In the genomic region with DNA sequence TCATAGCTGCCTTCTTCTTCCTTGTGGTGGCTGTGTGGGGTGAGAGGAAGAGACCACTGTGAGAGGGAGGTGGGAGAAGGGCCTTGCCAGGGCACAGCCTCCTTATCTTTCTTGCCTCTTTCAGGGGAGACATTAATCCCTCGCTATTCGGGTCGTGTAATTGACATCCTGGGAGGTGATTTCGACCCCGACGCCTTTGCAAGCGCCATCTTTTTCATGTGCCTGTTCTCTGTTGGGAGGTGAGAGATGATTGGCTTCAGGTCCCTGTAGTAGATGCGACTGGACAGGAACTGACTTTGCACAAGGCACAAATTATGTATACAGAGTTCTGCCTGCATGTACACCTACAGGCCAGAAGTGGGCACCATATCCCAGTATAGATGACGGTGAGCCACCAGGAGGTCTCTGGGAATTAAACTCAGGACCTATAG, we compare ENCODE assay signal across 8 mouse cellular contexts. TPM values are rescaled to one million over a fixed set of nuclear protein-coding genes. Genes with fewer than 3 reads are reported as not detected.
DNase-seq lines count a peak whose midpoint lies in the region; ATAC-seq and TF ChIP-seq lines count a peak whose summit lies in the region.

No protein-coding gene starts in this region.

- H3K36me3 ChIP-seq in G1E (replicated peaks) (peaks cover 39% of the 10 kb centered on the region), macrophage (ENCODE audit: inconsistent target) (peaks cover 28% of the 10 kb centered on the region)
- H3K36me3 ChIP-seq in embryonic facial prominence, embryonic 14.5 days (ENCODE audit: control insufficient read depth, insufficient read depth, low read length) = no peaks in the 10 kb centered on the region
- no peaks in the 10 kb centered on the region for H3K36me3 ChIP-seq in kidney, embryonic 15.5 days

- H3K79me2 ChIP-seq in macrophage (ENCODE audit: inconsistent target) = peaks cover 15% of the 10 kb centered on the region; the same call in 1 of the 2 replicates

- DNase-seq in heart, adult 18-20 months = peak; percentile 48 to 77
- DNase-seq in heart, postnatal 4 days = no peak
- DNase-seq in G1E (ENCODE audit: low spot score) = peak; percentile 65
- peak; percentile 41 for DNase-seq in embryonic facial prominence, embryonic 14.5 days (ENCODE audit: low spot score)
- DNase-seq in thymus, postnatal 14 days = peak; percentile 65
- no peak for DNase-seq in adrenal gland, adult 18-20 months (ENCODE audit: low spot score in 2 of 2)

- peaks cover 70% of the 10 kb centered on the region for H3K4me1 ChIP-seq in G1E (ENCODE audit: insufficient read depth, low read depth, low read length)
- H3K4me1 ChIP-seq in embryonic facial prominence, embryonic 14.5 days (ENCODE audit: control insufficient read depth, insufficient read depth, low read length) = no peaks in the 10 kb centered on the region
- H3K4me1 ChIP-seq in kidney, embryonic 15.5 days = peaks cover 11% of the 10 kb centered on the region

- H3K9me3 ChIP-seq in G1E (replicated peaks) = peaks cover 3% of the 10 kb centered on the region
- H3K9me3 ChIP-seq in embryonic facial prominence, embryonic 14.5 days (ENCODE audit: control insufficient read depth, low read length) = 0 out of 2 replicates have a peak, but pooled peaks cover 3% of the 10 kb centered on the region
- H3K9me3 ChIP-seq in kidney, embryonic 15.5 days (replicated peaks) = no peaks in the 10 kb centered on the region

- H3K4me3 ChIP-seq in G1E (ENCODE audit: low read depth, low read length) (peak overlapping the region; percentile 95; the same call in 1 of the 2 replicates), macrophage (ENCODE audit: inconsistent target) (peak overlapping the region; percentile 80)
- no peak overlapping the region for H3K4me3 ChIP-seq in embryonic facial prominence, embryonic 14.5 days (ENCODE audit: low read depth, low read length)
- peak overlapping the region; percentile 81; the same call in 1 of the 2 replicates for H3K4me3 ChIP-seq in kidney, embryonic 15.5 days (replicated peaks)

- peak; percentile 64 for TF ChIP-seq CTCF in G1E (IDR thresholded peaks at IDR 0.05; ENCODE audit: low read depth, low read length)

- no peak overlapping the region for H3K27ac ChIP-seq in embryonic facial prominence, embryonic 14.5 days (replicated peaks; ENCODE audit: low read depth, low read length)
- H3K27ac ChIP-seq in kidney, embryonic 15.5 days = no peak overlapping the region
- peak overlapping the region; percentile 73 for H3K27ac ChIP-seq in macrophage

- H3K4me2 ChIP-seq in embryonic facial prominence, embryonic 14.5 days (ENCODE audit: low read depth, low read length) = no peak overlapping the region
- peak overlapping the region; percentile 96; the same call in 1 of the 2 replicates for H3K4me2 ChIP-seq in kidney, embryonic 15.5 days

- WGBS in embryonic facial prominence, embryonic 14.5 days = 19% methylated on average over 9 of the region's 9 CpGs
- WGBS in kidney, embryonic 15.5 days = 21% methylated on average over 9 of the region's 9 CpGs
- 2% methylated on average over 9 of the region's 9 CpGs for WGBS in macrophage (ENCODE audit: missing documents)

- ATAC-seq in G1E (ENCODE audit: extremely low read depth, insufficient number of reproducible peaks, low FRiP score, poor library complexity, severe bottlenecking) = peak; percentile 9; the same call in 1 of the 2 replicates
- no peak for ATAC-seq in embryonic facial prominence, embryonic 14.5 days (ENCODE audit: low read depth)
- no peak for ATAC-seq in kidney, embryonic 15.5 days (replicated peaks; ENCODE audit: low FRiP score)

- peaks cover 5% of the 10 kb centered on the region; the same call in 1 of the 2 replicates for H3K27me3 ChIP-seq in G1E (ENCODE audit: insufficient read depth, low read length)
- peaks cover 42% of the 10 kb centered on the region for H3K27me3 ChIP-seq in embryonic facial prominence, embryonic 14.5 days (replicated peaks; ENCODE audit: control insufficient read depth, insufficient read depth, low read length)
- H3K27me3 ChIP-seq in kidney, embryonic 15.5 days = peaks cover 67% of the 10 kb centered on the region

- H3K9ac ChIP-seq in embryonic facial prominence, embryonic 14.5 days (ENCODE audit: low read depth, low read length) = no peak overlapping the region
- no peak overlapping the region for H3K9ac ChIP-seq in kidney, embryonic 15.5 days

RNA-seq across cellular contexts. Expression of a gene that starts 2.4 kb away (rescaled TPM):
- 10 to 100 TPM; 25.3 to 33.3 TPM for total RNA-seq in heart, adult 18-20 months (2021)
- 10 to 100 TPM; 10.7 to 12.3 TPM for total RNA-seq in heart, postnatal 4 days (2021)
- total RNA-seq in G1E (2014; fragmentation: Nextera tagmentation) (7.8 and 8.7 TPM in 2 replicates), G1E (2017) (12.0 and 13.4 TPM in 2 replicates)
- polyA plus RNA-seq in G1E (2012) (56.4 and 58.9 TPM in 2 replicates), macrophage (2018) (26.1 to 58.7 TPM (median 37.6 TPM) in 3 replicates)
- 3.3 and 4.1 TPM in 2 replicates for polyA plus RNA-seq in embryonic facial prominence, embryonic 14.5 days (2014; fragmentation: Nextera tagmentation; extraction: Ambion mirVana)
- 3.5 and 4.1 TPM in 2 replicates for polyA plus RNA-seq in kidney, embryonic 15.5 days (2015; fragmentation: Nextera tagmentation; extraction: Ambion mirVana)
- total RNA-seq in macrophage (2018; cell fraction: chromatin; rRNA removed) = 100 to 1,000 TPM in 5 of 26 experiments, 10 to 100 TPM in 21; 11.9 to 205 (median 50.9) TPM
- 100 to 1,000 TPM in 11 of 26 experiments, 10 to 100 TPM in 15; 27.8 to 170 (median 64.7) TPM for total RNA-seq in macrophage (2018; cell fraction: cytosol; rRNA removed)
- 100 to 1,000 TPM in 15 of 26 experiments, 10 to 100 TPM in 11; 56.8 to 387 (median 149) TPM for total RNA-seq in macrophage (2018; cell fraction: nucleus; rRNA removed)
- 10 to 100 TPM; 51.6 to 60.9 TPM for total RNA-seq in adrenal gland, adult 18-20 months (2021)

RNA-seq across cellular contexts. Expression of a gene that starts 8.2 kb away (rescaled TPM):
- total RNA-seq in heart, adult 18-20 months (2021) = 10 to 100 TPM; 19.5 to 34.4 TPM
- 1 to 10 TPM; 3.7 to 7.0 TPM for total RNA-seq in heart, postnatal 4 days (2021)
- total RNA-seq in G1E (2014; fragmentation: Nextera tagmentation) (not detected in 2 replicates), G1E (2017) (0.06 and 0.11 TPM in 2 replicates)
- polyA plus RNA-seq in G1E (2012) (0.15 and 0.25 TPM in 2 replicates), macrophage (2018) (147 to 329 TPM (median 288 TPM) in 3 replicates)
- 10.0 and 12.1 TPM in 2 replicates for polyA plus RNA-seq in embryonic facial prominence, embryonic 14.5 days (2014; fragmentation: Nextera tagmentation; extraction: Ambion mirVana)
- 6.0 and 7.1 TPM in 2 replicates for polyA plus RNA-seq in kidney, embryonic 15.5 days (2015; fragmentation: Nextera tagmentation; extraction: Ambion mirVana)
- 100 to 1,000 TPM in 7 of 26 experiments, 10 to 100 TPM in 16, 1 to 10 TPM in 3; 8.6 to 193 (median 70.0) TPM for total RNA-seq in macrophage (2018; cell fraction: chromatin; rRNA removed)
- total RNA-seq in macrophage (2018; cell fraction: cytosol; rRNA removed) = 100 to 1,000 TPM; 160 to 774 (median 378) TPM
- total RNA-seq in macrophage (2018; cell fraction: nucleus; rRNA removed) = 100 to 1,000 TPM in 15 of 26 experiments, 10 to 100 TPM in 11; 27.4 to 293 (median 118) TPM
- total RNA-seq in adrenal gland, adult 18-20 months (2021) = 10 to 100 TPM; 36.2 to 74.2 TPM

RNA-seq across cellular contexts. Expression of a gene that starts 18.2 kb away (rescaled TPM):
- 10 to 100 TPM; 13.1 to 25.3 TPM for total RNA-seq in heart, adult 18-20 months (2021)
- 1 to 10 TPM; 2.5 to 3.8 TPM for total RNA-seq in heart, postnatal 4 days (2021)
- not detected in 2 replicates for total RNA-seq in G1E (2014; fragmentation: Nextera tagmentation)
- 3.7 and 4.8 TPM in 2 replicates for total RNA-seq in G1E (2017)
- 1.5 and 1.9 TPM in 2 replicates for polyA plus RNA-seq in G1E (2012)
- polyA plus RNA-seq in embryonic facial prominence, embryonic 14.5 days (2014; fragmentation: Nextera tagmentation; extraction: Ambion mirVana) = 2.8 and 3.8 TPM in 2 replicates
- 3.0 and 3.2 TPM in 2 replicates for polyA plus RNA-seq in kidney, embryonic 15.5 days (2015; fragmentation: Nextera tagmentation; extraction: Ambion mirVana)
- 100 to 1,000 TPM in 8 of 26 experiments, 10 to 100 TPM in 14, 1 to 10 TPM in 4; 4.6 to 202 (median 57.0) TPM for total RNA-seq in macrophage (2018; cell fraction: chromatin; rRNA removed)
- 100 to 1,000 TPM in 13 of 26 experiments, 10 to 100 TPM in 13; 54.1 to 283 (median 132) TPM for total RNA-seq in macrophage (2018; cell fraction: cytosol; rRNA removed)
- 100 to 1,000 TPM in 14 of 26 experiments, 10 to 100 TPM in 12; 11.4 to 212 (median 114) TPM for total RNA-seq in macrophage (2018; cell fraction: nucleus; rRNA removed)
- 38.9 to 88.0 TPM (median 49.9 TPM) in 3 replicates for polyA plus RNA-seq in macrophage (2018)
- total RNA-seq in adrenal gland, adult 18-20 months (2021) = 10 to 100 TPM; 15.2 to 31.6 TPM

RNA-seq across cellular contexts. Expression of a gene that starts 18.4 kb away (rescaled TPM):
- 10 to 100 TPM in 1 of 2 experiments, 1 to 10 TPM in 1; 5.7 to 11.4 TPM for total RNA-seq in heart, adult 18-20 months (2021)
- total RNA-seq in heart, postnatal 4 days (2021) = 1 to 10 TPM; 4.8 to 5.4 TPM
- total RNA-seq in G1E (2014; fragmentation: Nextera tagmentation) (6.5 and 6.8 TPM in 2 replicates), G1E (2017) (7.2 and 11.0 TPM in 2 replicates)
- polyA plus RNA-seq in G1E (2012) (7.4 and 7.6 TPM in 2 replicates), macrophage (2018) (42.0 to 121 TPM (median 79.2 TPM) in 3 replicates)
- 5.1 and 7.4 TPM in 2 replicates for polyA plus RNA-seq in embryonic facial prominence, embryonic 14.5 days (2014; fragmentation: Nextera tagmentation; extraction: Ambion mirVana)
- 3.5 and 3.8 TPM in 2 replicates for polyA plus RNA-seq in kidney, embryonic 15.5 days (2015; fragmentation: Nextera tagmentation; extraction: Ambion mirVana)
- 100 to 1,000 TPM in 16 of 26 experiments, 10 to 100 TPM in 10; 40.1 to 681 (median 309) TPM for total RNA-seq in macrophage (2018; cell fraction: chromatin; rRNA removed)
- 100 to 1,000 TPM in 17 of 26 experiments, 10 to 100 TPM in 9; 52.5 to 419 (median 174) TPM for total RNA-seq in macrophage (2018; cell fraction: cytosol; rRNA removed)
- total RNA-seq in macrophage (2018; cell fraction: nucleus; rRNA removed) = 100 to 1,000 TPM; 107 to 833 (median 459) TPM
- 10 to 100 TPM; 13.8 to 24.9 TPM for total RNA-seq in adrenal gland, adult 18-20 months (2021)

RNA-seq across cellular contexts. Expression of a gene that starts 32.9 kb away (rescaled TPM):
- total RNA-seq in heart, adult 18-20 months (2021) = 1 to 10 TPM in 1 of 2 experiments, under 1 TPM in 1; 0.77 to 5.7 TPM
- under 1 TPM; 0.23 to 0.38 TPM for total RNA-seq in heart, postnatal 4 days (2021)
- total RNA-seq in G1E (2014; fragmentation: Nextera tagmentation) = not detected in 2 replicates
- total RNA-seq in G1E (2017) = 0.11 TPM in 1 of 2 replicates, not detected in the other
- not detected in 2 replicates for polyA plus RNA-seq in G1E (2012)
- 0.24 TPM in 1 of 2 replicates, not detected in the other for polyA plus RNA-seq in embryonic facial prominence, embryonic 14.5 days (2014; fragmentation: Nextera tagmentation; extraction: Ambion mirVana)
- polyA plus RNA-seq in kidney, embryonic 15.5 days (2015; fragmentation: Nextera tagmentation; extraction: Ambion mirVana) = 0.13 TPM in 1 of 2 replicates, not detected in the other
- 1 to 10 TPM in 1 of 26 experiments, under 1 TPM in 4, not detected in 21; 0.37 to 1.8 (median 0.66) TPM for total RNA-seq in macrophage (2018; cell fraction: chromatin; rRNA removed)
- total RNA-seq in macrophage (2018; cell fraction: cytosol; rRNA removed) = 1 to 10 TPM in 1 of 26 experiments, under 1 TPM in 23, not detected in 2; 0.07 to 1.0 (median 0.24) TPM
- total RNA-seq in macrophage (2018; cell fraction: nucleus; rRNA removed) = 1 to 10 TPM in 17 of 26 experiments, under 1 TPM in 7, not detected in 2; 0.55 to 3.7 (median 1.4) TPM
- polyA plus RNA-seq in macrophage (2018) = 0.15 to 0.41 TPM (median 0.33 TPM) in 3 replicates
- total RNA-seq in adrenal gland, adult 18-20 months (2021) = under 1 TPM; 0.40 to 0.99 TPM

Comparison
In these comparisons a context has a peak if more than half of its experiments do, and no peak if none do; other contexts are left out.
1. DNase-seq: peak in heart, adult 18-20 months (2 of 2), G1E (single experiment), embryonic facial prominence, embryonic 14.5 days (single experiment) and thymus, postnatal 14 days (single experiment); none in heart, postnatal 4 days (single experiment) and adrenal gland, adult 18-20 months (0 of 2).
2. RNA of a gene that starts 8.2 kb away (total RNA-seq): 36.2 to 74.2 TPM in adrenal gland, adult 18-20 months, 19.5 to 34.4 TPM in heart, adult 18-20 months and 3.7 to 7.0 TPM in heart, postnatal 4 days; 0.06 to 0.11 TPM in G1E; every median in the first group is over 4 times any median in the second.